Mouse (Mus musculus): Measurements from ENCODE around the gene Egfl8.

Egfl8 gene

DNA sequence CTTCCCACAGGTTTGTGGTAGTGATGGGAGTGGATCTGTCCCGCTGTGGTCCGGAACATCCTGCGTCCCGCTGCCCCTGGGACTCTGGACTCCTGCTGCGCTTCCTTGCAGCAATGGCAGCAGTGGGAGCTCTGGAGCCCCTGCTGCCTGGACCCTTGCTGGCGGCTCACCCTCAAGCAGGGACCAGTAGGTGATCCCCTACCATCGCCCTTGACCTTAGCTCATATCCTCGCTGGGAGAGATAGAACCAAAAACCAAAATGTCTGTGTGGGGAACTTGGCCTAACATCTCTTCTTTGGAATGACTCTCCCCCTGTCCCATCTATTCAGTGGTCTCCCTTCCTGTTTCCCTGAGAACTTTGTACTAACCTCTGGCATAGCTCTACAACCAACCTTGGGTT lies 32.0 kb downstream of the Egfl8 start:
- in situ Hi-C loops (cut with MboI, MseI), result no loop called here

DNA sequence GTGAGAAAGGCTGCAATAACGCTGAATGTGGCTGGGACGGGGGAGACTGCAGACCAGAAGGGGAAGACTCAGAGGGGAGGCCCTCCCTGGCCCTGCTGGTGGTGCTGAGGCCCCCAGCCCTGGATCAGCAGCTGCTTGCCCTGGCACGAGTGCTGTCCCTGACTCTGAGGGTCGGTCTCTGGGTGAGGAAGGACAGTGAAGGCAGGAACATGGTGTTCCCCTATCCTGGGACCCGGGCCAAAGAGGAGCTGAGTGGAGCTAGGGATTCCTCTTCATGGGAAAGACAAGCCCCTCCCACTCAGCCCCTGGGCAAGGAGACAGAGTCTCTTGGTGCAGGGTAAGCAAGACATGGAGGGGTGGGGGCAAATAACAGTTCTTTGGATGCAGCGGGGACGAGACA lies 32.4 kb downstream of the Egfl8 start:
- in situ Hi-C loops (cut with MboI, MseI), result no loop called here

- in situ Hi-C loops (cut with MboI, MseI), result no loop called here
Measured at GRCm38 (mm10) chr17:34582528-34582927, 33.2 kb downstream of the Egfl8 start.

DNA sequence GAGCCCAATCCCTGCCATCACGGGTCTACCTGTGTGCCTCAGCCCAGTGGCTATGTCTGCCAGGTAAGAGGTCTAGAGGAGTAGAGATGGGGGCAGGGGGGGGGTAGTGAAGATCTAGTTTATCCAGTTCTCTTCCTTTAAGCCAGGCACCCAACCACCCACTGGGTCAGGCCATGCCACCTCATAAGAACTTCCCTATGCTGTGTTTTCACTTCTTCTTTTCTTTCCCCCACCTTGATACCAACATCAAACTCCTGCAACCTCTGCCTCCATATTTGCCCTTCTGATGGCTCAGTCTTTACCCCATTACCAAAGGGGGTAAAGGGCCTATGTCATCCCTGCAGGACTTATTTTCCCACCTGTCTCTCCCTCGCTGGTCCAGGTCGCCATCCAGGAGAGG lies 37.7 kb downstream of the Egfl8 start:
- in situ Hi-C loops (cut with MboI, MseI), result no loop called here

GRCm38 (mm10) chr17:34576577-34576976 lies 39.2 kb downstream of the Egfl8 start:
- in situ Hi-C loops (cut with MboI, MseI), result no loop called here

GRCm38 (mm10) chr17:34572361-34572760 lies 43.4 kb downstream of the Egfl8 start:
- in situ Hi-C loops (cut with MboI, MseI), result no loop called here

GRCm38 (mm10) chr17:34571875-34572274 lies 43.9 kb downstream of the Egfl8 start:
- in situ Hi-C loops (cut with MboI, MseI), result no loop called here

- in situ Hi-C loops (cut with MboI, MseI), result loop anchor here (5.0 kb wide), 2 partner anchors 47 to 242 kb away; partner anchors contain the start of gene Egfl8
Measured at GRCm38 (mm10) chr17:34569919-34570318, 45.9 kb downstream of the Egfl8 start.

GRCm38 (mm10) chr17:34568421-34568820 lies 47.4 kb downstream of the Egfl8 start:
- in situ Hi-C loops (cut with MboI, MseI), result loop anchor here (5.0 kb wide), 2 partner anchors 49 to 244 kb away; partner anchors contain the start of gene Egfl8

GRCm38 (mm10) chr17:34567311-34567710 lies 48.5 kb downstream of the Egfl8 start:
- in situ Hi-C loops (cut with MboI, MseI), result loop anchor here (5.0 kb wide), 2 partner anchors 50 to 245 kb away; partner anchors contain the start of gene Egfl8

- in situ Hi-C loops (cut with MboI, MseI), result loop anchor here (5.0 kb wide), 2 partner anchors 53 to 248 kb away; partner anchors contain the start of gene Egfl8
Measured at GRCm38 (mm10) chr17:34564796-34565195, 51.0 kb downstream of the Egfl8 start.

GRCm38 (mm10) chr17:34564003-34564421 lies 51.8 kb downstream of the Egfl8 start, which contains the start of gene Notch4:
Notch4 (plus strand) TSS chr17:34564268.
- in situ Hi-C loops (cut with MboI, MseI), result no loop called here

DNA sequence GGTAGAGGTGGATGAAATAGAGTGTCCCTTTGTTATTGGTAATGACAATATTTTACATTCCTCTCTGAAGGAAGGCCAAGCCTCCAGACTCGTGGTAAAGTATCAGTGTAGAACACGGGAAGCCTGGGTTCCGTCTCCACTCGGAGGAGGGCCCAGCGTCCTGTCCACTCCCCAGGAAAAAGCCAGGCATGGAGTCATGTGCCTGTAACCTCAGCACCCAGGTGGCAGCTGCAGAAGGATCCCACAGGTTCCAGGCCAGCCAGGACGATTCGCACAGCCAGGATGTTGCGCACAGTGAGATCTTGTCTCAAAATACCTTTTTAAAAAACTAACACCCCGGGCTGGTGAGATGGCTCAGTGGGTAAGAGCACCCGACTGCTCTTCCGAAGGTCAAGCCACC lies 52.4 kb downstream of the Egfl8 start:
- in situ Hi-C loops (cut with MboI, MseI), result no loop called here

Measured in T-helper 1 cell (primary cell).